Mouse (Mus musculus) liver, embryonic 14.5 days (tissue): ENCODE data around the gene Them7. TPM values are rescaled to one million over a fixed set of nuclear protein-coding genes. Genes with fewer than 3 reads are reported as not detected.

Experiments
- ATAC-seq: fragments of 200-750 bp; cut with Nextera tagmentation; 2 replicates; pipeline ENCODE4 v1.8.0; 2017; ENCODE audit warnings: moderate number of reproducible peaks, mild to moderate bottlenecking, moderate library complexity; ENCODE audit not compliant: insufficient read depth
- DNase-seq, 3 experiments: peaks; one replicate each; pipeline ENCODE4 v3.0.0-alpha.2; 2012 to 2013; ENCODE audit warnings: low read depth in 3 of 3, low spot score in 3 of 3
- H3K27ac ChIP-seq: fragments of 300-500 bp; sonication (generic); 2 replicates; pipeline ENCODE4 v1.5.1; 2014; ENCODE audit warnings: moderate library complexity, mild to moderate bottlenecking, control low read depth, inconsistent platforms
- H3K27me3 ChIP-seq: fragments of 300-500 bp; sonication (generic); 2 replicates; pipeline ENCODE4 v1.6.1; 2014; ENCODE audit warnings: mild to moderate bottlenecking, low read length, moderate library complexity; ENCODE audit not compliant: control insufficient read depth, insufficient read depth
- H3K36me3 ChIP-seq: fragments of 300-500 bp; sonication (generic); replicated peaks from 2 replicates; pipeline ENCODE4 v1.6.1; 2014; ENCODE audit warnings: low read depth; ENCODE audit not compliant: control insufficient read depth, insufficient read depth
- H3K4me1 ChIP-seq, 2 experiments: fragments of 200-500 bp in 1 of 2; fragments of 300-500 bp in 1 of 2; sonication (generic) in 1 of 2; replicated peaks; 2 replicates each; pipeline ENCODE4 v1.6.1; 2012 to 2014; ENCODE audit warnings: antibody characterized with exemption in 1 of 2, inconsistent platforms in 1 of 2, low read length in 1 of 2; ENCODE audit not compliant: control insufficient read depth in 2 of 2, insufficient read depth in 2 of 2
- H3K4me2 ChIP-seq: fragments of 300-500 bp; sonication (generic); 2 replicates; pipeline ENCODE4 v1.6.1; 2014; ENCODE audit warnings: low read depth, mild to moderate bottlenecking, control low read depth, moderate library complexity
- H3K4me3 ChIP-seq, 2 experiments: fragments of 200-500 bp in 1 of 2; fragments of 300-500 bp in 1 of 2; sonication (generic) in 1 of 2; 2 replicates each; pipeline ENCODE4 v1.5.1; 2012 to 2014; ENCODE audit warnings: low read depth in 2 of 2, low read length in 2 of 2, mild to moderate bottlenecking in 2 of 2, control low read depth in 1 of 2, inconsistent platforms in 1 of 2, moderate library complexity in 1 of 2; ENCODE audit not compliant: insufficient read depth in 1 of 2
- H3K9ac ChIP-seq: fragments of 300-500 bp; sonication (generic); replicated peaks from 2 replicates; pipeline ENCODE4 v1.6.1; 2014; ENCODE audit warnings: mild to moderate bottlenecking, control low read depth, moderate library complexity
- H3K9me3 ChIP-seq: fragments of 300-500 bp; sonication (generic); 2 replicates; pipeline ENCODE4 v1.6.1; 2016; ENCODE audit warnings: low read length, mixed read lengths; ENCODE audit not compliant: control insufficient read depth
- CTCF ChIP-seq: IDR thresholded peaks from 2 replicates; pipeline ENCODE4 v1.5.1; 2016; ENCODE audit warnings: antibody characterized with exemption, low read depth, control low read depth
- EP300 ChIP-seq: IDR thresholded peaks from 2 replicates; pipeline ENCODE4 v1.6.1; 2016; ENCODE audit warnings: antibody characterized with exemption, low read depth
- WGBS: fragments of 180-500 bp; shearing (Covaris S2); extraction: QIAGEN DNeasy Blood & Tissue Kit; methylation state at CpG from one replicate; pipeline ENCODE4 v1.1.7; 2014; ENCODE audit not compliant: insufficient replicate concordance; 5-methylcytosine and 5-hydroxymethylcytosine counted together
- polyA plus RNA-seq, 2 experiments: library from polyadenylated mRNA; depleted of rRNA in 1 of 2; stranded (reverse) in 1 of 2; unstranded in 1 of 2; fragments of >200 nt; fragmentation: Nextera tagmentation in 1 of 2; extraction: Ambion mirVana in 1 of 2; gene quantifications; 2 replicates each; pipeline versions ENCODE4 v1.2.1 to v1.2.3; 2012 to 2014

Them7 gene
- polyA plus RNA-seq, 2 experiments = 0.67 to 1.5 TPM

GRCm38 (mm10) chr2:105238775-105239174 lies 14.7 kb downstream of the Them7 start:
- no peaks in the 10 kb centered on the region for H3K27me3 ChIP-seq
- no peak for ATAC-seq
- no peaks in the 10 kb centered on the region; a peak in 2 of 4 replicates for H3K4me1 ChIP-seq
- TF ChIP-seq EP300 = no peak
- peak; percentile 55 for TF ChIP-seq CTCF
- H3K36me3 ChIP-seq = no peaks in the 10 kb centered on the region
- 16% methylated on average over 3 of the region's 3 CpGs for WGBS
- no peak overlapping the region for H3K27ac ChIP-seq
- no peak overlapping the region for H3K4me3 ChIP-seq
- H3K9ac ChIP-seq = no peak overlapping the region
- no peak for DNase-seq
- no peak overlapping the region for H3K4me2 ChIP-seq
- H3K9me3 ChIP-seq = no peaks in the 10 kb centered on the region

GRCm38 (mm10) chr2:105240631-105241030 lies 16.5 kb downstream of the Them7 start:
- Histone ChIP-seq H3K9ac (no peak overlapping the region), H3K36me3 (no peaks in the 10 kb centered on the region), H3K9me3 (no peaks in the 10 kb centered on the region), H3K27me3 (no peaks in the 10 kb centered on the region), H3K4me1 (no peaks in the 10 kb centered on the region), H3K27ac (no peak overlapping the region), H3K4me3 (no peak overlapping the region), H3K4me2 (no peak overlapping the region)
- 40% methylated on average over 1 of the region's 1 CpGs for WGBS
- TF ChIP-seq EP300 (no peak), CTCF (no peak)
- ATAC-seq (no peak), DNase-seq (no peak)

- no peaks in the 10 kb centered on the region for H3K36me3 ChIP-seq
- no peak overlapping the region for H3K4me3 ChIP-seq
- no peaks in the 10 kb centered on the region for H3K27me3 ChIP-seq
- TF ChIP-seq EP300 = no peak
- TF ChIP-seq CTCF = no peak
- H3K9ac ChIP-seq = no peak overlapping the region
- no peak overlapping the region for H3K27ac ChIP-seq
- DNase-seq = no peak
- no peak overlapping the region for H3K4me2 ChIP-seq
- no peaks in the 10 kb centered on the region for H3K4me1 ChIP-seq
- 63% methylated on average over 7 of the region's 7 CpGs for WGBS
- H3K9me3 ChIP-seq = no peaks in the 10 kb centered on the region
- ATAC-seq = no peak
Observed at GRCm38 (mm10) chr2:105242940-105243339, 18.8 kb downstream of the Them7 start.

- 57% methylated on average over 13 of the region's 13 CpGs for WGBS
- Histone ChIP-seq H3K4me3 (no peak overlapping the region), H3K36me3 (no peaks in the 10 kb centered on the region), H3K4me1 (no peaks in the 10 kb centered on the region), H3K27me3 (no peaks in the 10 kb centered on the region), H3K9me3 (no peaks in the 10 kb centered on the region), H3K27ac (no peak overlapping the region), H3K9ac (no peak overlapping the region), H3K4me2 (no peak overlapping the region)
- no peak for TF ChIP-seq EP300
- no peak for TF ChIP-seq CTCF
- ATAC-seq (no peak), DNase-seq (no peak)
Observed at GRCm38 (mm10) chr2:105244733-105245132, 20.6 kb downstream of the Them7 start.

GRCm38 (mm10) chr2:105251978-105252377 lies 27.9 kb downstream of the Them7 start:
- Histone ChIP-seq H3K36me3 (no peaks in the 10 kb centered on the region), H3K9ac (no peak overlapping the region), H3K27me3 (no peaks in the 10 kb centered on the region), H3K4me1 (no peaks in the 10 kb centered on the region), H3K4me3 (no peak overlapping the region), H3K4me2 (no peak overlapping the region), H3K27ac (no peak overlapping the region), H3K9me3 (no peaks in the 10 kb centered on the region)
- DNase-seq (no peak), ATAC-seq (no peak)
- WGBS = 40% methylated on average over 3 of the region's 3 CpGs
- no peak for TF ChIP-seq EP300
- no peak for TF ChIP-seq CTCF

- TF ChIP-seq CTCF = no peak
- no peak for TF ChIP-seq EP300
- no peaks in the 10 kb centered on the region for H3K9me3 ChIP-seq
- no peak overlapping the region for H3K9ac ChIP-seq
- no peak overlapping the region for H3K27ac ChIP-seq
- H3K36me3 ChIP-seq = no peaks in the 10 kb centered on the region
- 49% methylated on average over 7 of the region's 7 CpGs for WGBS
- no peaks in the 10 kb centered on the region for H3K27me3 ChIP-seq
- no peak overlapping the region for H3K4me3 ChIP-seq
- H3K4me1 ChIP-seq = no peaks in the 10 kb centered on the region
- DNase-seq (peak in 1 of 3 experiments; percentile 26), ATAC-seq (no peak)
- no peak overlapping the region for H3K4me2 ChIP-seq
Observed at GRCm38 (mm10) chr2:105252824-105253223, 28.7 kb downstream of the Them7 start.
